Mouse (Mus musculus) granulocyte monocyte progenitor cell, adult 5-6 weeks (primary cell): ENCODE results near the gene Ube4b. TPM values are rescaled to one million over a fixed set of nuclear protein-coding genes. Genes with fewer than 3 reads are reported as not detected.

Source experiments
- ATAC-seq: replicated peaks from 2 replicates; pipeline ENCODE4 v1.8.0; 2016; ENCODE audit warnings: mild to moderate bottlenecking, moderate TSS enrichment, inconsistent platforms; ENCODE audit not compliant: poor library complexity, severe bottlenecking
- total RNA-seq, 2 experiments: library from RNA; stranded (forward) in 1 of 2; stranded (reverse) in 1 of 2; fragments of 200-712, 200-1000 nt in 1 of 2; fragments of >200 nt in 1 of 2; fragmentation: Nextera tagmentation in 1 of 2; gene quantifications; 2 replicates each; pipeline ENCODE4 v1.2.3; 2014 to 2017

Gene Ube4b
- total RNA-seq, 2 experiments from 2014 or later = 38.6 to 58.4 TPM

GRCm38 (mm10) chr4:149307596-149308490, 118.7 kb downstream of the Ube4b start, which contains the start of gene Kif1b:
TSS of gene Kif1b (minus strand) at chr4:149307693.
- peak; percentile 93 for ATAC-seq

GRCm38 (mm10) chr4:149306712-149307595, 119.6 kb downstream of the Ube4b start:
- peak; percentile 11; the same call in 1 of the 2 replicates for ATAC-seq

GRCm38 (mm10) chr4:149305761-149306711, 120.5 kb downstream of the Ube4b start:
- ATAC-seq = no peak

GRCm38 (mm10) chr4:149304466-149304865, 122.1 kb downstream of the Ube4b start:
- ATAC-seq = no peak

GRCm38 (mm10) chr4:149303502-149303901, 123.0 kb downstream of the Ube4b start:
- no peak for ATAC-seq

GRCm38 (mm10) chr4:149302751-149303150, 123.8 kb downstream of the Ube4b start:
- ATAC-seq = no peak

GRCm38 (mm10) chr4:149302136-149302535, 124.4 kb downstream of the Ube4b start:
- no peak for ATAC-seq

- no peak for ATAC-seq
Measured at GRCm38 (mm10) chr4:149296501-149296900, 130.0 kb downstream of the Ube4b start.

- ATAC-seq = no peak
Measured at GRCm38 (mm10) chr4:149292984-149293383, 133.6 kb downstream of the Ube4b start.

- ATAC-seq = no peak
Measured at GRCm38 (mm10) chr4:149291061-149291460, 135.5 kb downstream of the Ube4b start.

GRCm38 (mm10) chr4:149290157-149290750, 136.3 kb downstream of the Ube4b start:
- no peak for ATAC-seq

- ATAC-seq = no peak
Measured at GRCm38 (mm10) chr4:149286287-149287137, 140.0 kb downstream of the Ube4b start.

GRCm38 (mm10) chr4:149285691-149286090, 140.9 kb downstream of the Ube4b start:
- ATAC-seq = no peak

GRCm38 (mm10) chr4:149283018-149283417, 143.5 kb downstream of the Ube4b start:
- no peak for ATAC-seq

GRCm38 (mm10) chr4:149282025-149282738, 144.4 kb downstream of the Ube4b start:
- ATAC-seq = no peak
